Mouse (Mus musculus) forebrain, embryonic 14.5 days (tissue): ENCODE measurements around the gene Hjurp. TPM values are rescaled to one million over a fixed set of nuclear protein-coding genes. Genes with fewer than 3 reads are reported as not detected.

ENCODE experiments used
- ATAC-seq: fragments of 200-750 bp; cut with Nextera tagmentation; 2 replicates; pipeline ENCODE4 v1.8.0; 2017; ENCODE audit warnings: mild to moderate bottlenecking, moderate library complexity
- DNase-seq: peaks from one replicate; pipeline ENCODE4 v3.0.0-alpha.2; 2015; ENCODE audit warnings: low spot score
- H3K27ac ChIP-seq: fragments of 300-500 bp; sonication (generic); 2 replicates; pipeline ENCODE4 v1.5.1; 2014; ENCODE audit warnings: low read depth, mild to moderate bottlenecking, control low read depth, low read length, moderate library complexity
- H3K27me3 ChIP-seq: fragments of 300-500 bp; sonication (generic); replicated peaks from 2 replicates; pipeline ENCODE4 v1.6.1; 2014; ENCODE audit warnings: low read length, control low read depth, mixed read lengths; ENCODE audit not compliant: control insufficient read depth, insufficient read depth
- H3K36me3 ChIP-seq: fragments of 300-500 bp; sonication (generic); 2 replicates; pipeline ENCODE4 v1.6.1; 2014; ENCODE audit warnings: low read length, control low read depth; ENCODE audit not compliant: control insufficient read depth, insufficient read depth
- H3K4me1 ChIP-seq: fragments of 300-500 bp; sonication (generic); 2 replicates; pipeline ENCODE4 v1.6.1; 2014; ENCODE audit warnings: antibody characterized with exemption, low read length, control low read depth; ENCODE audit not compliant: control insufficient read depth, insufficient read depth
- H3K4me2 ChIP-seq: fragments of 300-500 bp; sonication (generic); 2 replicates; pipeline ENCODE4 v1.6.1; 2014; ENCODE audit warnings: mild to moderate bottlenecking, control low read depth, low read length
- H3K4me3 ChIP-seq: fragments of 300-500 bp; sonication (generic); 2 replicates; pipeline ENCODE4 v1.5.1; 2014; ENCODE audit warnings: low read depth, low read length, control low read depth
- H3K9ac ChIP-seq: fragments of 300-500 bp; sonication (generic); 2 replicates; pipeline ENCODE4 v1.6.1; 2014; ENCODE audit warnings: mild to moderate bottlenecking, low read length, control low read depth, moderate library complexity
- H3K9me3 ChIP-seq: fragments of 300-500 bp; sonication (generic); replicated peaks from 2 replicates; pipeline ENCODE4 v1.6.1; 2016; ENCODE audit warnings: low read length, control low read depth, mixed read lengths; ENCODE audit not compliant: control insufficient read depth
- WGBS: fragments of 180-500 bp; shearing (Covaris S2); extraction: QIAGEN DNeasy Blood & Tissue Kit; methylation state at CpG from one replicate; pipeline ENCODE4 v1.1.7; 2014; 5-methylcytosine and 5-hydroxymethylcytosine counted together
- polyA plus RNA-seq: library from polyadenylated mRNA; unstranded; fragments of >200 nt; fragmentation: Nextera tagmentation; extraction: Ambion mirVana; gene quantifications from 2 replicates; pipeline ENCODE4 v1.2.1, GENCODE M21; 2014

Gene Hjurp
- polyA plus RNA-seq, 1 experiment from 2014 or later: 64.5 TPM

GRCm38 (mm10) chr1:88243861-88244260 lies 33.6 kb downstream of the Hjurp start:
- H3K9ac ChIP-seq: no peak overlapping the region
- no peak overlapping the region for H3K4me3 ChIP-seq
- H3K27ac ChIP-seq: no peak overlapping the region
- no peak for ATAC-seq
- WGBS: 64% methylated on average over 5 of the region's 5 CpGs
- H3K9me3 ChIP-seq: peaks cover 94% of the 10 kb centered on the region
- DNase-seq: no peak
- H3K36me3 ChIP-seq: no peaks in the 10 kb centered on the region
- no peak overlapping the region for H3K4me2 ChIP-seq
- H3K27me3 ChIP-seq: no peaks in the 10 kb centered on the region
- H3K4me1 ChIP-seq: no peaks in the 10 kb centered on the region

- H3K9me3 ChIP-seq: peaks cover 92% of the 10 kb centered on the region
- ATAC-seq: no peak
- H3K9ac ChIP-seq: no peak overlapping the region
- H3K4me1 ChIP-seq: no peaks in the 10 kb centered on the region
- no peak overlapping the region for H3K27ac ChIP-seq
- H3K4me3 ChIP-seq: no peak overlapping the region
- no peak overlapping the region for H3K4me2 ChIP-seq
- H3K36me3 ChIP-seq: no peaks in the 10 kb centered on the region
- no peaks in the 10 kb centered on the region for H3K27me3 ChIP-seq
- DNase-seq: no peak
- WGBS: 71% methylated on average over 4 of the region's 4 CpGs
Observed at GRCm38 (mm10) chr1:88240579-88240978, 36.9 kb downstream of the Hjurp start.

GRCm38 (mm10) chr1:88240072-88240471 lies 37.4 kb downstream of the Hjurp start:
- WGBS: 75% methylated on average over 5 of the region's 5 CpGs
- no peaks in the 10 kb centered on the region for H3K36me3 ChIP-seq
- H3K9me3 ChIP-seq: peaks cover 92% of the 10 kb centered on the region
- no peaks in the 10 kb centered on the region for H3K27me3 ChIP-seq
- no peak for ATAC-seq
- no peak overlapping the region for H3K4me3 ChIP-seq
- no peak overlapping the region for H3K27ac ChIP-seq
- no peak overlapping the region for H3K4me2 ChIP-seq
- no peak for DNase-seq
- H3K4me1 ChIP-seq: no peaks in the 10 kb centered on the region
- H3K9ac ChIP-seq: no peak overlapping the region

GRCm38 (mm10) chr1:88238771-88239170 lies 38.7 kb downstream of the Hjurp start:
- ATAC-seq (no peak), DNase-seq (no peak)
- H3K27ac ChIP-seq: no peak overlapping the region
- no peak overlapping the region for H3K4me3 ChIP-seq
- H3K4me2 ChIP-seq: no peak overlapping the region
- no peaks in the 10 kb centered on the region for H3K27me3 ChIP-seq
- H3K9me3 ChIP-seq: peaks cover 93% of the 10 kb centered on the region
- no peaks in the 10 kb centered on the region for H3K36me3 ChIP-seq
- no peak overlapping the region for H3K9ac ChIP-seq
- 79% methylated on average over 6 of the region's 6 CpGs for WGBS
- no peaks in the 10 kb centered on the region for H3K4me1 ChIP-seq

- H3K9me3 ChIP-seq: peaks cover 95% of the 10 kb centered on the region
- no peak overlapping the region for H3K27ac ChIP-seq
- no peaks in the 10 kb centered on the region for H3K4me1 ChIP-seq
- WGBS: 81% methylated on average over 5 of the region's 5 CpGs
- H3K4me3 ChIP-seq: no peak overlapping the region
- no peak for DNase-seq
- H3K4me2 ChIP-seq: no peak overlapping the region
- H3K36me3 ChIP-seq: no peaks in the 10 kb centered on the region
- H3K9ac ChIP-seq: no peak overlapping the region
- no peaks in the 10 kb centered on the region for H3K27me3 ChIP-seq
- no peak for ATAC-seq
Observed at GRCm38 (mm10) chr1:88237311-88237710, 40.1 kb downstream of the Hjurp start.

- Histone ChIP-seq H3K4me1 (no peaks in the 10 kb centered on the region), H3K9me3 (peaks cover 96% of the 10 kb centered on the region)
- 61% methylated on average over 4 of the region's 4 CpGs for whole genome bisulfite sequencing
Observed at GRCm38 (mm10) chr1:88235894-88236415, 41.5 kb downstream of the Hjurp start.

GRCm38 (mm10) chr1:88235046-88235893 lies 42.2 kb downstream of the Hjurp start:
- Histone ChIP-seq H3K9me3 (peaks cover 96% of the 10 kb centered on the region), H3K4me2 (no peak overlapping the region), H3K4me3 (no peak overlapping the region), H3K4me1 (no peaks in the 10 kb centered on the region), H3K36me3 (no peaks in the 10 kb centered on the region), H3K27me3 (no peaks in the 10 kb centered on the region), H3K27ac (no peak overlapping the region), H3K9ac (no peak overlapping the region)
- DNase-seq (no peak), ATAC-seq (no peak)
- WGBS: 63% methylated on average over 11 of the region's 11 CpGs

More at GRCm38 (mm10) chr1:88235894-88236415, 41.5 kb downstream of the Hjurp start:
- no peaks in the 10 kb centered on the region for H3K27me3 ChIP-seq
- ATAC-seq (no peak), DNase-seq (no peak)
- no peak overlapping the region for H3K9ac ChIP-seq
- no peak overlapping the region for H3K27ac ChIP-seq
- no peak overlapping the region for H3K4me3 ChIP-seq
- no peak overlapping the region for H3K4me2 ChIP-seq
- no peaks in the 10 kb centered on the region for H3K36me3 ChIP-seq

- Histone ChIP-seq H3K36me3 (no peaks in the 10 kb centered on the region), H3K4me1 (no peaks in the 10 kb centered on the region), H3K9me3 (peaks cover 96% of the 10 kb centered on the region), H3K4me3 (no peak overlapping the region), H3K27me3 (no peaks in the 10 kb centered on the region), H3K4me2 (no peak overlapping the region), H3K27ac (no peak overlapping the region), H3K9ac (no peak overlapping the region)
- DNase-seq (no peak), ATAC-seq (no peak)
- 43% methylated on average over 5 of the region's 5 CpGs for WGBS
Observed at GRCm38 (mm10) chr1:88234646-88235045, 42.8 kb downstream of the Hjurp start.

GRCm38 (mm10) chr1:88234248-88234610 lies 43.2 kb downstream of the Hjurp start:
- Histone ChIP-seq H3K4me2 (no peak overlapping the region), H3K27ac (no peak overlapping the region), H3K4me1 (no peaks in the 10 kb centered on the region), H3K4me3 (no peak overlapping the region), H3K36me3 (no peaks in the 10 kb centered on the region), H3K9ac (no peak overlapping the region), H3K9me3 (peaks cover 96% of the 10 kb centered on the region), H3K27me3 (no peaks in the 10 kb centered on the region)
- ATAC-seq (no peak), DNase-seq (no peak)
- 66% methylated on average over 4 of the region's 4 CpGs for WGBS
